Mouse (Mus musculus) stomach, embryonic 14.5 days (tissue): ENCODE measurements around the gene Cul5. TPM values are rescaled to one million over a fixed set of nuclear protein-coding genes. Genes with fewer than 3 reads are reported as not detected.
A peak's percentile ranks its signal among the peaks of the same experiment; 100 is the strongest.

Experiments used
- ATAC-seq: fragments of 200-750 bp; cut with Nextera tagmentation; 2 replicates; pipeline ENCODE4 v1.8.0; 2017; ENCODE audit warnings: low read depth, moderate TSS enrichment; ENCODE audit not compliant: insufficient number of reproducible peaks, insufficient read depth, low FRiP score
- H3K27ac ChIP-seq: fragments of 300-500 bp; sonication (generic); 2 replicates; pipeline ENCODE4 v1.5.1; 2014; ENCODE audit warnings: mild to moderate bottlenecking, low read length, moderate library complexity, mixed read lengths
- H3K27me3 ChIP-seq: fragments of 300-500 bp; sonication (generic); 2 replicates; pipeline ENCODE4 v1.6.1; 2014; ENCODE audit warnings: low read length, control low read depth, mixed read lengths; ENCODE audit not compliant: control insufficient read depth, insufficient read depth
- H3K36me3 ChIP-seq: fragments of 300-500 bp; sonication (generic); 2 replicates; pipeline ENCODE4 v1.6.1; 2014; ENCODE audit warnings: mild to moderate bottlenecking, control low read depth, low read length, moderate library complexity, mixed read lengths; ENCODE audit not compliant: control insufficient read depth, insufficient read depth
- H3K4me1 ChIP-seq: fragments of 300-500 bp; sonication (generic); 2 replicates; pipeline ENCODE4 v1.6.1; 2014; ENCODE audit warnings: low read length, control low read depth, mixed read lengths; ENCODE audit not compliant: control insufficient read depth, insufficient read depth
- H3K4me2 ChIP-seq: fragments of 300-500 bp; sonication (generic); replicated peaks from 2 replicates; pipeline ENCODE4 v1.6.1; 2014; ENCODE audit warnings: low read depth, low read length, control low read depth
- H3K4me3 ChIP-seq: fragments of 300-500 bp; sonication (generic); 2 replicates; pipeline ENCODE4 v1.5.1; 2014; ENCODE audit warnings: low read depth, low read length, control low read depth
- H3K9ac ChIP-seq: fragments of 300-500 bp; sonication (generic); replicated peaks from 2 replicates; pipeline ENCODE4 v1.6.1; 2014; ENCODE audit warnings: low read depth, mild to moderate bottlenecking, control low read depth, low read length, moderate library complexity, mixed read lengths
- H3K9me3 ChIP-seq: fragments of 300-500 bp; sonication (generic); 2 replicates; pipeline ENCODE4 v1.6.1; 2016; ENCODE audit warnings: low read depth, low read length, control low read depth; ENCODE audit not compliant: control insufficient read depth
- WGBS: fragments of 180-500 bp; shearing (Covaris S2); extraction: QIAGEN DNeasy Blood & Tissue Kit; methylation state at CpG from one replicate; pipeline ENCODE4 v1.1.7; 2014; 5-methylcytosine and 5-hydroxymethylcytosine counted together
- polyA plus RNA-seq: library from polyadenylated mRNA; unstranded; fragments of >200 nt; fragmentation: Nextera tagmentation; extraction: Ambion mirVana; gene quantifications from 2 replicates; pipeline ENCODE4 v1.2.1, GENCODE M21; 2014

Gene Cul5
- polyA plus RNA-seq, 1 experiment from 2014 or later = 50.7 TPM

DNA sequence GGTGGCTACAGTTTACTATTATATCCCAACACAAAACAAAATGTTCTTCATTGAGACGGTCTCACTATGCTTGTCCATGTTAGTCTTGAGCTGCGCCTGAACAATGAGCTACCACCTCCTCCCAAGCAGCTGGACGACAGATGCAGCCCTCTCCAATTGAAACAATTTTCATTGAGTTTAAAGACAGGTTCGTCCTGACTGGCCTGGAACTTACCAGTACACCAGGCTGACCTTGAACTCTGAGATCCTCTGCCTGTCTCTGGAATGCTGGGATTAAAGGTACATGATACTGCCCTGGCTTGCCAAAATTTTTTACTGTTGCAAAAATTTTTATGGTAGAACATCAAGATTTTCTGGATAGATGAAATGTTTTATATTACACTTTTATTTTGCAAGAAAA is 55.5 kb downstream of the Cul5 start:
- Histone ChIP-seq H3K9ac (no peak overlapping the region), H3K27ac (no peak overlapping the region), H3K27me3 (no peaks in the 10 kb centered on the region), H3K4me1 (no peaks in the 10 kb centered on the region), H3K4me3 (no peak overlapping the region), H3K4me2 (no peak overlapping the region), H3K9me3 (no peaks in the 10 kb centered on the region), H3K36me3 (peaks cover 17% of the 10 kb centered on the region)
- no peak for ATAC-seq
- 84% methylated on average over 4 of the region's 4 CpGs for WGBS

DNA sequence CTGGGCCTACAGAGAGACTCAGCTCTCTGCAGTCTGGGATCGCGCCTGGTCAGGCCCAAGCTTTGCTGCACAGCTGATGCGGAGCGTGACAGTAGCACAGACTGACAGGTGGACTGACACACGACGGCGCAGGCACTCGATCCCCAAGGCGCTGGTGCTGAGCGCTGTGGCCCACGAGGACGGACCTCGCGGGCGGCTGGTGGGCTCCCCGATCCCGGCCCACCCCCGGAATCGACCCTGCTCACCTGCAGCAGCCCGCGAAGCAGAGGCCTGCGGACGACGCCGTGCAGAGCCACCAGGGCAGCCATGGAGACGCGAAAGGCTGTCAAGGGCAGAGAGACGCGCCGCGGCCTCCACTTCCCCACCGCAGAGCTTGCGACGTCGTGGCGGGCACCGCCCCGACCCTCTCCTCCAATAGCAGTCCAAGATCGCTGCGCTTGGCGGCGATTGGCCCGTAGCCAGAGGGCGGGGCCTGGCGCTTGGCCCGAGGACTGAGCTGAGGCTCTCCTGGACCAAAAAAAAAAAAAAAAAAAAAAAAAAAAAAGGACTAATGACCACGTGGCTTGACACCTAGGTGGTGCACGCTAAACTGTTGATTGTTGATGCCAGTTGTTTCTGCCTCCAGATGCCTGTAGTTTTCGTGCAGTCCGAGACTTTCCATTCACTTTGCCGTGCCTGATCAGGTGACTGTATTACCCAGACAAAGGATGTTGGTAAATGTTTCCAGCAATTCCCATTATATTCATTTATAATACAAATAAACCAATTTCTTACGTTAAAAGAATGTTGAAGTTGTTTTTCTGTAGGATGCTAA is 59.6 kb downstream of the Cul5 start, which contains the start of gene Acat1:
Gene Acat1, minus strand, starts transcription at position 415 of the 814 bp plus-strand sequence.
- Histone ChIP-seq H3K9ac (peak within 1 kb of the TSS; percentile 87), H3K4me1 (no peaks in the 10 kb centered on the region), H3K4me2 (peak within 1 kb of the TSS; percentile 70), H3K36me3 (peaks cover 5% of the 10 kb centered on the region), H3K27me3 (no peaks in the 10 kb centered on the region), H3K9me3 (no peaks in the 10 kb centered on the region), H3K4me3 (peak within 1 kb of the TSS; percentile 75), H3K27ac (no peak within 1 kb of the TSS)
- 4% methylated on average over 52 of the region's 52 CpGs for WGBS
- ATAC-seq = peak; percentile 98

DNA sequence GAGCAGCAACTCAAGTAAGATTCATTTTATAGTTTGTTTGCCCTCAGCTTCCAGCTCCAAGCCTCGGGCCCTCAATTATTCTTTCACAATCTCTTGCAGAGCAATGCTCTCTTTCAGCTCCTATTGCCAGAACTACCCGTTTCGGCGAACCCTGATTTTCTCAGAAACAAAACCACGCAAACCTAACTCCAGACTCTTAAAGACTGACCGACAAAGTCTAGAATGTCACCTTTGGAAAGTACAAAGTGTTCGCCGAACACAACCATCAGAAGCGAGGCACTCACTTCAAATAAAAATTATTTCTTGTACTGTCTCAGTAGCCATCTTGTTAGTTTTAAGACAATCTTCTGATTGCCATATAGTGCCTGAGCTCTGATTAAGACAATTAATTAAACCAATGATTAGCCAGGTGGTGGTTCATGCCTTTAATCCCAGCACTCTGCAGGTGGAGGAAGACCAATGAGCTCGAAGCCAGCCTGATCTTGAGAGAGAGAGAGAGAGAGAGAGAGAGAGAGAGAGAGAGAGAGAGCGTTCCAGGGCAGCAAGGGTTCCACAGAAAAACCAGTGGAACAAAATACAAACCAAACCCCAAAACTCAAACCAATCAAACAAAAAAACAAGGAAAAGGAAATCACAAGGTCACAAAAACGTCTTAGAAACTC is 60.4 kb downstream of the Cul5 start:
- 72% methylated on average over 12 of the region's 12 CpGs for WGBS
- no peak for ATAC-seq
- H3K4me1 ChIP-seq = no peaks in the 10 kb centered on the region
- no peaks in the 10 kb centered on the region; the same call in 1 of the 2 replicates for H3K36me3 ChIP-seq
- peak overlapping the region; percentile 70 for H3K4me2 ChIP-seq
- peak overlapping the region; percentile 75 for H3K4me3 ChIP-seq
- no peaks in the 10 kb centered on the region for H3K27me3 ChIP-seq
- no peak overlapping the region for H3K27ac ChIP-seq
- H3K9ac ChIP-seq = peak overlapping the region; percentile 87
- H3K9me3 ChIP-seq = no peaks in the 10 kb centered on the region

DNA sequence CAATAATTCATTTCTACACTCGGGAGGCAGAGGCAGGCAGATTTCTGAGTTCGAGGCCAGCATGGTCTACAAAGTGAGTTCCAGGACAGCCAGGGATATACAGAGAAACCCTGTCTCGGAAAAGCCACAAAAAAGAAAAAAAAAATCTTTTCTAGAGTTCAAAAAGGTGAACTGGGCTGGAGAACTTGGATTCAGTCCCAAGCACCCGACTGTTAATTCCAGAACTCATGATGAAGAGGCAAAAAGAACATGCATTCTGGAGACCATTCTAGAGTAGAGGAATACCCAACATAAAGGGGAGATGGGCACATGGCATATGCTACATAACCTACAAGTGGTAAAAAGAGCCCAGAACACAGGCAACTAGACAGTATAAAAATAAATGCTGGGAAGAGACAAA is 62.0 kb downstream of the Cul5 start:
- H3K4me2 ChIP-seq = no peak overlapping the region
- H3K4me1 ChIP-seq = no peaks in the 10 kb centered on the region
- H3K27ac ChIP-seq = no peak overlapping the region
- H3K27me3 ChIP-seq = no peaks in the 10 kb centered on the region
- H3K9ac ChIP-seq = no peak overlapping the region
- no peak for ATAC-seq
- H3K4me3 ChIP-seq = no peak overlapping the region
- H3K36me3 ChIP-seq = no peaks in the 10 kb centered on the region
- 87% methylated on average over 4 of the region's 4 CpGs for WGBS
- no peaks in the 10 kb centered on the region for H3K9me3 ChIP-seq

DNA sequence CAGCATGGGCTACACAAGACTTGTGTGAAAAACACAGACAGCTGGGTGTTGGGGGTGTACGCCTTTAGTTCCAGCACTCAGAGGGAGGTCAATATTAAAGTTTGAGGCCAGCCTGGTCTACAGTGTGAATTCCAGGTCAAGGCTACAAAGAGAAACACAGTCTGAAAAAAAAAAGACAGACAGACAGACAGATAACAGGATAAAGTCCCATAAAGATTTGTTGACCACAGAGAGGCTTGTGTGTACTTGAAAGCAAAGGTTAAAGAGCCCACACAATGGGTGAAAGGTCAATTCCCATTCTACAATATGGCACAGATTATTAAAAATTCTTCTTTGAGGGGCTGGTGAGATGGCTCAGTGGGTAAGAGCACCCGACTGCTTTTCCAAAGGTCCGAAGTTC is 62.6 kb downstream of the Cul5 start:
- H3K4me2 ChIP-seq = no peak overlapping the region
- no peak for ATAC-seq
- 82% methylated on average over 3 of the region's 3 CpGs for WGBS
- no peaks in the 10 kb centered on the region for H3K9me3 ChIP-seq
- H3K4me3 ChIP-seq = no peak overlapping the region
- H3K27me3 ChIP-seq = no peaks in the 10 kb centered on the region
- H3K36me3 ChIP-seq = no peaks in the 10 kb centered on the region
- no peak overlapping the region for H3K9ac ChIP-seq
- no peak overlapping the region for H3K27ac ChIP-seq
- H3K4me1 ChIP-seq = no peaks in the 10 kb centered on the region

DNA sequence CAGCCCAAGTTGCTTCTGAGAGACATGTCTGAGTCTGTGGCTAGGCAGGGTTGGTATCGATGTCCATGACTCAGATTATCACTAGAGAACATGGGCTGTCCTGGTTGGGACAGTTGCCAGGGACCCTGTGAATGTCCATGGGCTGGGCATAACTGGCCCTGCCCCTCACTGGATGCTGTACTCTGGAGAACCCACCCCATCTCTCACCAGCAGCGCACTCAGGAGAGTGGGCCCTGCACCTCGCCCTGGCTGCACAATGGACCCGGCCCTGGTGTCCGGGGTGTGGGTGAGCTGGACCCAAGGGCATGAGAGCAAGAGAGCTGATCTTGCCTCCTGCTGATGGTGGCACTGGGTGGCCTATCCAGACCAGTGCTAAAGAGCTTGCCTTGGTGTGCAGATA is 64.9 kb downstream of the Cul5 start:
- WGBS = 94% methylated on average over 5 of the region's 5 CpGs
- ATAC-seq = no peak
- H3K4me2 ChIP-seq = no peak overlapping the region

DNA sequence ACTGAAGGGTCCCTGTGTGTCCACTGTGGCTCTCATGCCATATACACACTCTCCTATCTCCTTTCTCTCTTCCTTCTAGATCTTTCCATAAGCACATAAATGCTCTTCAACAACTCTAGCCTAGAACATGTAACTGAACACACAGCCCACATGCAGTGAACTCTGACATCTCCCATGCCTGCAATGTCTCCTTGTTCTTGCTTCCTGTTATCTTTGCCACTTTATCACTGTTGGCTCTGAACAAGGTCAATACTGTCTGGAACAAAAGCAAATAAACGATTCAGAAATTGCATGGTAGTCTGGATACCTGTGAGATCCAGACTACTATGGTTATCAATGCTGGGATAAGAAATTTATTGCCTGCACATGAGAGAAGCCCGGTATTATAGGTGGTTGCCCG is 66.0 kb downstream of the Cul5 start:
- WGBS = 77% methylated on average over 3 of the region's 3 CpGs

More for the DNA sequence above, 64.9 kb downstream of the Cul5 start:
- Histone ChIP-seq H3K4me3 (no peak overlapping the region), H3K9me3 (no peaks in the 10 kb centered on the region), H3K4me1 (no peaks in the 10 kb centered on the region), H3K9ac (no peak overlapping the region), H3K36me3 (no peaks in the 10 kb centered on the region), H3K27ac (no peak overlapping the region), H3K27me3 (no peaks in the 10 kb centered on the region)

DNA sequence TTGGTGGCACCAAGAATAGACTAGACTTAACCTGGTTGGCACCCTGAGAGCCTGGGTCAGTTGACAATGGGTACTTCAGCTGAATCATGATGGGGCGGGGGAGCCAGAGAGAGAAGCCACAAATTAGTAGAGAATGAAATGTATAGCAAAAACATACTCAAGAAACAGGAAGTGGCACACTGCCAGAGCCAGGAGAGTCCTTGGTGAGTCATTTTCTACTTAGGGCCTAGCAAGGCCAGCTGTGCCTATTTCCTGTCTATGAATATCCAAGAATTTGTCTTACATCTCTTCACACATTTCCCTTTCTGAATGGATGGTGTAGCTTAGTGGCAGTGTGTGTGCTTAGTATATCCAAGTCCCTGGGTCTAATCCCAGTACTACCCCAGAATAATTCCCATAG is 66.4 kb downstream of the Cul5 start:
- no peak overlapping the region for H3K4me2 ChIP-seq
- no peaks in the 10 kb centered on the region for H3K27me3 ChIP-seq
- no peaks in the 10 kb centered on the region for H3K9me3 ChIP-seq
- H3K4me3 ChIP-seq = no peak overlapping the region
- no peak for ATAC-seq
- no peaks in the 10 kb centered on the region for H3K4me1 ChIP-seq
- no peak overlapping the region for H3K9ac ChIP-seq
- WGBS = 83% methylated on average over 1 of the region's 1 CpGs
- no peaks in the 10 kb centered on the region for H3K36me3 ChIP-seq
- no peak overlapping the region for H3K27ac ChIP-seq

More for the DNA sequence above, 66.0 kb downstream of the Cul5 start:
- H3K4me3 ChIP-seq = no peak overlapping the region
- no peak overlapping the region for H3K4me2 ChIP-seq
- no peaks in the 10 kb centered on the region for H3K9me3 ChIP-seq
- no peaks in the 10 kb centered on the region for H3K27me3 ChIP-seq
- no peak for ATAC-seq
- no peaks in the 10 kb centered on the region for H3K36me3 ChIP-seq
- H3K4me1 ChIP-seq = no peaks in the 10 kb centered on the region
- no peak overlapping the region for H3K9ac ChIP-seq
- H3K27ac ChIP-seq = no peak overlapping the region
